Mouse (Mus musculus): ENCODE measurements around the gene Plekhb2.
A peak's percentile ranks its signal among the peaks of the same experiment; 100 is the strongest.

The Plekhb2 gene

DNA sequence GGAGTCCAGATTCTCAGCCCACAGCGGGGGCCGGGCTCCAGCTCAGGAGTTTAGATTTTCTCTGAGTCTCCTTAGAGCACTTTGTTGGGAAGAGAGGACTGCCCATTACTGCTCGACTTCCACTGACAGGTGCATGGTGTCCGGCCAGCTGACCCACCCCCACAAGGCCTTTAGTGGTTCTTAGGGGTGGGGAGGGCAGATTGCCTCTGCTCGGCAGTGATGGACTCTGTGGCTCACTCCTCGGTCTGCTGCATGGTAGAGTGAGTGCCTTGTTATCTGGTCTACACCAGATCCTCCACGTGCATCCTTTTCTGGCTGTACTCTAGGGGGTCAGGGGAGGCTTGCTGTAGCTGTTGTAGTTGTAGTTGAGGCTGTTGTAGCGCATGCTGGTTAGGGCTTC is 18.6 kb downstream of the Plekhb2 start:
- DNase-seq: no peak

DNA sequence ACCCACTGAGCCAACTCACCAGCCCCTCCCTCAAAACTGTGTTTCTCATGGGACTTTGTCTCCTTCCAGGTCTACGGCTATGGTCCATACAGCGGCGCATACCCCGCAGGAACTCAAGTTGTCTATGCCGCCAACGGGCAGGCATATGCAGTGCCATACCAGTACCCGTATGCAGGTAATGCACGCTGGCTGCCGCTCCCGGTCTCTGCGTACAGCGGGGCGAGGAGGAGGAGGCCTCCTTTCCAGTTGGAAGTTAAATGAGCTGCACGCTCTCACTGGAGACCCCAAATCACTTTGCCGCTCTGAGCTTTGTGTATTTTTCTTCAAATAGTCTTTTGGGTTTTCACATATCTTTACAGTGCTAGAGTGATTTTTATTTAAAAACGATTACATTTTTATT is 19.5 kb downstream of the Plekhb2 start:
- no peak for DNase-seq

DNA sequence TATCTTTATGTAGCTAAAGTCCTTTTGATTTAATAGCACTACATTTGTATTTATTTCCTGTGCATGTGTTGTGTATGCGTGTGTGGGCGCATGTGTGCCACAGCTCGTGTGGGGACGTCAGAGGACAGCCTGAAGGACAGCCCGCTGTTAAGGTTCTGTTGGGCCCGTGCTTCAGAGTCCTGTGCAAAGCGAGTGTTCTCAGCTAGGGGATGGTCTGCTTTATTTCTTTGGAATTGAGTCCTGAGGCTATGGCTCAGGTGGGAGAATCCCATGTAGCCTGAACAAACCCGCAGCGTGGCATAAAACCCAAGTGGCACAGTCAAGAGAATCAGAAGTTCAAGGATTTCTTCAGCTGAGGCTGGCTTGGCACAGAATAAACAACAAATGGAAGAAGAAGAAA is 21.4 kb downstream of the Plekhb2 start:
- no peak for DNase-seq

DNA sequence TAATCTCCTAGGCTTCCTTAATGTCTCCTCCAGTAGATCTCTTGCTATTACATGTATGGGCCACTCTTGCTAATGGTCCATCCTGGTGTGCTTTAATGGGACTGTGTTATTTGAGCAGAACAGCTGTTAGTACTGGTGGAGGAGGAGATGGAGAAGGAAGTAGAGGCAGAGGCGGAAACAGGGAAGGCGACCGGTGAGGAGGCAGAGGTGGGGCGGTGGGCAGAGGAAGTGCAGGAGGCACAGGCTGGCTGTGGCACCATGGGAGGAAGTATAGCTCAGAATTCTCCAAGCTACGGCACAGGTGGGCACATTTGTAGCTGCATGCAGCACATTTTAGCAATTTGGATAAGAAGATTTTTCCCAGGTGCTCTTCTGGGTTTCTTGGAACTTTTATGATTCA is 23.8 kb downstream of the Plekhb2 start:
- DNase-seq: no peak

DNA sequence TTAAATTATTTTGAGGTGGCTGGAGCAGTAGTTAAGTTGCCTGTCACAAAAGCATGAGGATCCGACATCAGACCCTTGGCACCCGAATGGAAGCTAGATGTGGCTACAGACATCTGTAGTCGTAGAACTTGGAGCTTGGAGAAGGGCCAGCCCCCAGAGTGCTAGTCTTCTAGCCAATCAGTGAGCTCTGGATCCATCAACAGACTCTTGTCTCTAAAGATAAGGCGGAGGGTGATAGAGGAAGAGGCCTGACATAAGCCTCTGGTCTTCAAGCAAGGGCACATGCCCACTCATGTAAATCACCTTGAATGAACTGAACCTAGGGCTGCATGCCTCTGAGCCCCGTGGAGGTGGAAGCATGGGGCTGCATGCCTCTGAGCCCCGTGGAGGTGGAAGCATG is 29.8 kb downstream of the Plekhb2 start:
- DNase-seq: no peak

DNA sequence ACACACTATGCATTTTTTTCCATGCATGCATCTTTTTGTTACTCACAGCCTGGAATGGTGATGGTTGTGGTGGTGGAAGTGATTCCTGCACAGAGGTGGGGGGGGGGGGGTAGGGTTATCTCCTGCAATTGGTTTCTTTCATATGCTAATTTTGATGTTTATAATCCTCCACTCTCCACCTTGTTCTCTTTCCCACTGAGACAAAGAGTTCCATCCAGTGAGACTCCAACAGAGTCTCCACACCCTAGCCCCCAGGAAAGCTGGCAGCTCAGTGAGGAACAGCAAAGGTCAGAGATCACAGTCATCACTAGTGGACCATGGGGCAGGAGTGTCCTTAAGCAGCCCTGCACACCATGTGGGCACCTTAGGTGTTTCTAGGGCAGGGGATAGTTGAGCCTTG is 34.0 kb downstream of the Plekhb2 start:
- no peak for DNase-seq

DNA sequence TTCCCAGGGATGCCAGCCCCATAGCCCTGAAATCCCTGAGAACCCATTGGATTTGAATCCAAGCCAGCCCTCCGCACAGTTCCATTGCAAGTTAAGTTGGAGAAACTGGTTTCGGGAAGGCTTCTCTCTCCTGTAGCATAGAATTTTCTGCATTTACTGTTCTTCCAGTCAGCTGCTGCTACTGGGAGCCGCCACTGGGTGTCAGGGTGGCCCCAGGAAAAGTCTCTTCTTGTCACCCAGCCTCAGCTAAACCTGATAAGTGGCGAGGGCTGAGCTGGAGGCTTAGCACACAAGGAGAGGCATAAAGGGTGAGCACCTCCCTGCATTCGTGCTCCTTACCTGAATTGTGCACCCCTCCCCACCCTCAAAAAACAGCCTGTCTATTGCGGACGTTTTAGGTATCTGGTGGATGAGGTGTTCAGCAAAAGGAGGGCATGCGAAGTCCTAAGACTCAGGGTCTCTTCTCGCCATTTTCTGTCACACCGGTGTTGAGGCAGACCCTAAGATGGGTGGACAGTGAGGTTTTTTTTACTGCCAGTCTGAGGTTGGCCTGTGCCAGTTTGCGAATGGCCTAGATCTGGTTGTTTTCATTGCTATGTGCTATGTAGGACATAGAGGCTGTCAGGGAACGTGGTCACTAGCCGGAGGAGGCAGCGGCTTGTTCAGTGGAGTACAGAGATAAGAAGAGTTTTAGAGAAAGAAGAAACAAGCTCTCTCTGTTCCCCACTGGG is 41.9 kb downstream of the Plekhb2 start:
- peak; percentile 22 to 34 for DNase-seq

DNA sequence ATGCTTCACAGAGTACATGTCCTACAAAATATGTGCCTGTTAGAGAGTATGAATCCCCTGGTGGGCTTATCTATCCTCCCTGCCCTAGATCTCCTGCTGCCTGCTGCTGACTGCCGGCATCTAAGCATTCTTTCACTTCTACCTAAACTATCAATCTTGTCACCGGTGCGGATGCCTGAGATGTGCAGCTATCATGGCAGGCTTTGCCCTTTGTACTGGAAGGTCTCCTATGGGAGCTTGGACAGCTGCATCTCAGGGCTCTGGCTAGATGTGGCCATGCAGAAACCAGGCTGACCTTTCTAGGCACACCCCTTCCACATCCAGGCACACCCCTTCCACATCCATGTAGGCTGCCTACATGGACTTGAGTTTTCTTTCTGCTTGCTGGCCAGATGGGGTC is 42.7 kb downstream of the Plekhb2 start:
- no peak for DNase-seq

DNA sequence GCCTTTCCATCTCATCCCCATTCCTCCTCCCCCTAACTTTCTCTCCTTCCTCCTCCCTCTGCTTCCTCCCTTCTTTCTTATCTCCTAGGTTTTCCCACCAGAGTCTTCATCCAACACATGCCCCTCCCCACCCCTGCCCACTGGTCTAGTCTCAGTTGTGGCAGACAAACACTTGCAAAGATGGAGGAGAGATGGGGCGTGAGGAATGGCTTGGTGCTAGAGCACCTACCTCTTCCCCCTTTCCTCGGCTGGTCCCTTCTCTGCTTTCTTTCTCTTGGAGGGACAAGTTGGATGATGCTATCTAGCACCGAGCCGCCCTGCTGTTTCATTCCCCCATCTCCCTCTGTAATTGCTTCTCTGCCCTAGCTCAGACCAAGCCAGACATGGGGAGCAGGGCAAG is 43.6 kb downstream of the Plekhb2 start:
- no peak for DNase-seq

DNA sequence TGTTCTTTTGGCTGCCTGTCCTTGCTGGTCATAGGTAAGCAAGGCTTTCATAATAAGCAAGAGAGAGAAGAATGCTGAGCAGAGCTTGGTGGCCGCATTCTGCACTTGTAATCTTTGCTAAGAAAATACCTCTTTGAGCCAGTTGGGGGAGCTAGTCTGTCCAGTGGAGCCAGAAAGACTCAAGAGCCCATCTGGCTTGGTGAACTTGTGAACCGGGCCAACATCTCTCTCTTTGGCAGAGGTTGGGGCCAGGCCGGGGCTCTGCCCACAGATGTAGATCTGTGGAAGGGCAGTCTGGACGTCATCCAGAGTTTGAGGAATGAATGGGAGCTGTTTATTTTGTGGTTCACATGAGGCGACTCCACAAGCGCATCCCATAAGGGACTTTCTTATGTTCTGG is 44.1 kb downstream of the Plekhb2 start:
- DNase-seq: no peak

DNA sequence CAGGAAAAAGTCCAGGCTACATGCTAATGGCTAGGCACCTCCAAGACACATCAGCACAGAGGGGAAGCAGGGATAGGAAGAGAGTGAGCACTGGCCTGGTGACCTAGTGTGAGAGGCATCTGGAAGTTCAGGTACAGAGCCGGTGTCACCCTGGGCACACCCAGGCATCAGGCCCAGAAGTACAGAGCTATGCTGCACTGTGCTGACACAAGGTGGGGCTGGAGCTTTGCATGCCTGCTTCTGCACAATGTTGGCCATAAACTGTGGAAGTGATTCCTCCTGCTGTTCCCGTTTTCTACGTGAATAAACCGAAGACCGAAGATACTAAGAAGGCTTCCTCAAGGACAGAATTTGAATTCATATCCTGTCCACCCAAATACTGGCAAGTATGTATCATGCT is 46.3 kb downstream of the Plekhb2 start:
- DNase-seq: no peak

DNA sequence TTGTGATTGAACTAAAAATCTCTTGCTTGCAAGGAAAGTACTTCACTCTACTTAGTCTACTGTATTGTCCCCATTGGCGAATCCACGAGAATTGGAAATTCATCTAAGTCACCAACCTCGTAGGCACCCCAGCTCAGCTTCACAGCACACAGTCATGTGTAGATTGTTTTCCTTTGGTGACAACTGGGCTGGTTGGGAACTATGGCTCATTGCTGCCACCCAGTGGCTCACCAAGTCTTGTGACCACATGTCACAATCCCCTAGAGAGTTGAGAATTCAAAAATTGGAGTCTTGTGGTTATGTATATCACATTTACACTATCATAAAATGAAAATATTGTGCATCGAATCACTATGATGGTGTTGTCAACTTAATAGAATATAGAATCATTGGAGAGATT is 47.1 kb downstream of the Plekhb2 start:
- DNase-seq: peak; percentile 65

DNA sequence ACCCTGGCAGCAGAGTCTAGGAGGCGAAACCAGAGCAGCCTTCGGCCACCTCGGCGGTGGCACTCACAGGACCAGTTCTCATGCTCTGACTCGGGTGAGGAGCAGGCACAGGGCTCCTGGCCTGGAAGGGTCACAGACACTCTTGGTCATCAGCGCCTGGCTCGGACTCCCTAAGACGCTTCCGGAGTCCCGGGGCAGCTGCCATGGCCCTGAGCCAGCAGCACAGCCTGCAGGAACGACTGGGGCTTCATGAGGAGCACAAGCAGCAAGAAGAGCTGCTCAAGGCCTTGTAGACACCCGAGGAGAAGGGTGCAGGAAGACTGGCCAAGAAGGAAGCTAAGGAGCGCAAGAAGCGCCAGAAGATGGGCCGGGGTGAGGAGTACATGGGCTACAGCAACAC is 78.9 kb downstream of the Plekhb2 start:
- no peak for DNase-seq

Measured in B cell, adult 2 months (primary cell).